Mouse (Mus musculus): ENCODE measurements at regions not wholly inside any gene's neighbourhood (a gene's known extent, or its start where the extent isn't known, plus 50 kb on each side); places are given as distances from the start of the nearest gene placed in this dataset.

DNA sequence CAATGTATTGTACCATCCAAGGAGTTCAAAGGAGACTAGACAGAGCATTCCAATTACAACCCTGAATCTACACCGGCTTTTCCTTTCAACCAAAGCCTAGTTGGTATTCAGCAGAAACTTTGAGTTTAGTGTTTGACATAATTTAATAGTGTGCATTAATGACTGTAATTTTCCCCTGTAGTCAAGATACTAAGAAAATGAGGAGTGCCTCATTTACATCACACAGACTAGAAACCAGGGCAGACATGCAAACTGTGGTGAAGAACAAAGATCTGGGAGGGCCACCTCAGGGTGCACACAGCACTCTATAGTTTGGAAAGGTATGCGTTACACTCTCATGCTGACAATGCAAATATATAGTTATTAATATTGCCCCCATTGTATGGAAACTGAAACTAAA is 525.4 kb upstream of the Vstm2b start:
- no peak for ATAC-seq (ENCODE audit: insufficient read depth, low FRiP score)
- no peak overlapping the region for H3K9ac ChIP-seq (ENCODE audit: low read length)
- no peak overlapping the region for H3K4me3 ChIP-seq (replicated peaks; ENCODE audit: low read length)
- no peaks in the 10 kb centered on the region for H3K36me3 ChIP-seq (ENCODE audit: control insufficient read depth, insufficient read depth, low read length)
- H3K4me1 ChIP-seq (ENCODE audit: control insufficient read depth, insufficient read depth, low read length), result no peaks in the 10 kb centered on the region
- H3K4me2 ChIP-seq (ENCODE audit: low read depth, low read length), result no peak overlapping the region
- no peaks in the 10 kb centered on the region for H3K9me3 ChIP-seq (replicated peaks; ENCODE audit: control insufficient read depth, low read length)
- no peaks in the 10 kb centered on the region for H3K27me3 ChIP-seq (ENCODE audit: control insufficient read depth, insufficient read depth, low read length)
- H3K27ac ChIP-seq (ENCODE audit: low read length), result no peak overlapping the region
- 80% methylated on average over 2 of the region's 2 CpGs for WGBS

DNA sequence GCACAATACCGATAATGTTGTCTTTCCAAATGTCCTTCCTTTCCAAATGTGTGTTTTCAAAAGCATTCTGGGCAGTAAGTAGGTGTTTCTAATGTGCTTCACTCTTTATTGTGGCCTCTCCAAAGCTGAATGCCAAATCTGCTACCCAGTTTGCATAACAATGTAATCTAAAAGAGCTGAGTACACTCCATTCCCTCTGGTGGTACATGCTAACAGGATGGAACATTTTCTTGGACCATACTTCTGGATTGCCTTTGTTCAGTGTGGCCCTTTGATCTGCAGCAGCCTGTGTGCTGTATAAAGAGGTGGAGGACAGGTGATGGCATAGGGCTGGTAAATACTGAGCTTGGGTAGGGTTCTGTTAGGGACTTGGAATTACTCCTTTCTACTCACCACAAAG is 520.3 kb upstream of the Vstm2b start:
- Histone ChIP-seq H3K9me3 (replicated peaks; ENCODE audit: control insufficient read depth, low read length) (no peaks in the 10 kb centered on the region), H3K4me1 (ENCODE audit: control insufficient read depth, insufficient read depth, low read length) (no peaks in the 10 kb centered on the region), H3K9ac (ENCODE audit: low read length) (no peak overlapping the region), H3K27me3 (ENCODE audit: control insufficient read depth, insufficient read depth, low read length) (no peaks in the 10 kb centered on the region), H3K36me3 (ENCODE audit: control insufficient read depth, insufficient read depth, low read length) (no peaks in the 10 kb centered on the region), H3K4me3 (replicated peaks; ENCODE audit: low read length) (no peak overlapping the region), H3K4me2 (ENCODE audit: low read depth, low read length) (no peak overlapping the region), H3K27ac (ENCODE audit: low read length) (no peak overlapping the region)
- ATAC-seq (ENCODE audit: insufficient read depth, low FRiP score), result no peak
- 86% methylated on average over 1 of the region's 1 CpGs for WGBS

DNA sequence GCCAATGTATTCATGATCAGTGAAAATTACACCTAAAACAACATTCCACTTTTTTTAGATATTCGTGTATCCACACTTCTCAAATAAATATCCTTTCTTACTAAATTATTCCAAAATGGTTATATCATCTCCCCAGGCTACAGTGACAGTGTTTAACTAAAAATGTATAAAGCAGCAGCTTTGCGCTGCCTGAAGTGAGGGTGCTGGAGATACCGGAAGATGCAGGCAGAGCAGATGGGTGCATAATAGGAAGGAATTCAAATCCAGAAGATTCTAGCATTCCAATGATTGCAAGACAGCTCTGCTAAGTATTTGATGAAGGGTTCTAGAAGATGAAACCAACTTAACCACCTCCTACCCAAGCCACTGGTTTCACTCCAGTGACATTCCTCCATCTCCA is 516.9 kb upstream of the Vstm2b start:
- Histone ChIP-seq H3K36me3 (ENCODE audit: control insufficient read depth, insufficient read depth, low read length) (no peaks in the 10 kb centered on the region), H3K9me3 (replicated peaks; ENCODE audit: control insufficient read depth, low read length) (no peaks in the 10 kb centered on the region), H3K4me3 (replicated peaks; ENCODE audit: low read length) (no peak overlapping the region), H3K27ac (ENCODE audit: low read length) (no peak overlapping the region), H3K4me1 (ENCODE audit: control insufficient read depth, insufficient read depth, low read length) (no peaks in the 10 kb centered on the region), H3K9ac (ENCODE audit: low read length) (no peak overlapping the region), H3K4me2 (ENCODE audit: low read depth, low read length) (no peak overlapping the region), H3K27me3 (ENCODE audit: control insufficient read depth, insufficient read depth, low read length) (no peaks in the 10 kb centered on the region)
- WGBS, result 86% methylated on average over 3 of the region's 3 CpGs
- ATAC-seq (ENCODE audit: insufficient read depth, low FRiP score), result no peak

DNA sequence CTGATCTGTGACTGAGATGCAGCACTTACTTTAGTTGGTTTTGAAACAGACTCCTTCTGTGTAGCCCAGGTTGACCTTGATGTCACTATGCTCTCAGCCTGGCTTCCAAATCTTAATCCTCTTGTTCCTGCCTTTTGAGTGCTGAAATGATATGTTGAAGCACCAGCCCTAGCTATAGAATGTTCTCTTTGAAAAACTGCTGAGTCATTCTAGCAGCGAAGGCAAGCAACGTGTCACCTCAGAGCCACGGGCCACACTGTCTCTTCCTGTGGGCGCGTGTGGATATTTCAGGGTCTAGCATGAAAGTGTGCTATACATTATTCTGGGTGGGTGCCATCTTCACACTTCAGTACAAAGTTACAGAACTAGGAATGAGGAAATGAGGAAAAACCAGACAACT is 510.0 kb upstream of the Vstm2b start:
- Histone ChIP-seq H3K27ac (ENCODE audit: low read length) (no peak overlapping the region), H3K4me2 (ENCODE audit: low read depth, low read length) (no peak overlapping the region), H3K9ac (ENCODE audit: low read length) (no peak overlapping the region), H3K27me3 (ENCODE audit: control insufficient read depth, insufficient read depth, low read length) (no peaks in the 10 kb centered on the region), H3K9me3 (replicated peaks; ENCODE audit: control insufficient read depth, low read length) (no peaks in the 10 kb centered on the region), H3K4me1 (ENCODE audit: control insufficient read depth, insufficient read depth, low read length) (no peaks in the 10 kb centered on the region), H3K36me3 (ENCODE audit: control insufficient read depth, insufficient read depth, low read length) (no peaks in the 10 kb centered on the region), H3K4me3 (replicated peaks; ENCODE audit: low read length) (no peak overlapping the region)
- 81% methylated on average over 5 of the region's 5 CpGs for WGBS
- ATAC-seq (ENCODE audit: insufficient read depth, low FRiP score), result no peak

DNA sequence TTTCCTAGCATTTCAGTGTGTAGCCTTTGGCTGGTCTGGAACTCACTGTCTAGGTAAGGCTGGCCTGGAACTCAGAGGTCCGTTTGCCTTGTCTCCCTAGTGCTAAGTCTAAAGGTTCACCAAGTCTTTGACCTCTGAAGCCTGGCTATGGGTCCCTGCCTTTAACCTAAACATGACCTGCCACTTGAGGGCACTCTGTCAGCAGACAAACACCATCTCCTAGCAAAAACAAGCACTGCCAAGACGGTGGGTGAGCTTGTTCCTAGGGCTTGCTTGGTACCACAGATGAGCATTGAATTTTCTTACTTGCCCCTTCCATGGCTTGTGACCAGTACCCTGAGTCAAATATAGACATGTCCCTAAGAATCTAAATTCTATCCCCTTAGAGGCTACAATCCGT is 508.3 kb upstream of the Vstm2b start:
- WGBS, result 36% methylated on average over 3 of the region's 3 CpGs
- H3K27ac ChIP-seq (ENCODE audit: low read length), result no peak overlapping the region
- no peak for ATAC-seq (ENCODE audit: insufficient read depth, low FRiP score)

DNA sequence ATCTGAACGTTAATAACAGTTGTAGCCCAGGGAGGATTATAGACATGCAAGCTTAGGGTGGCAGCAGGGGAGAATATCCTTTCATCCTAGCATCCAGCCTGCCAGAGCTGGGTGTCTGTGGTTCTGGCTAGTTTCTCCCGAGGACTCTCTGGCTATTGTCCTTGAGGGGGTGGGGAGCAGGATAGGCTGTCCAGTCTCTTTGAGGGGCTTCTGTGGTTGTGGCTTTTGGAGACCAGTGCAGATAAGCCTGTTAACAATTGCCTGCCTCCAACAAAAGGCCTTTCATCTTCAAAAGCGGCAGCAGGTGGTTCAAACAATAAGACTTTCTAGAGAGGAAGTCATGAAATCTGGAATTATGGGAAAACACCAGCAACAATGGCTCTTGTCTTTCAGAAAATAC is 507.2 kb upstream of the Vstm2b start:
- Histone ChIP-seq H3K27ac (ENCODE audit: low read length) (no peak overlapping the region), H3K4me3 (replicated peaks; ENCODE audit: low read length) (no peak overlapping the region), H3K27me3 (ENCODE audit: control insufficient read depth, insufficient read depth, low read length) (no peaks in the 10 kb centered on the region), H3K9ac (ENCODE audit: low read length) (no peak overlapping the region), H3K9me3 (replicated peaks; ENCODE audit: control insufficient read depth, low read length) (no peaks in the 10 kb centered on the region), H3K4me1 (ENCODE audit: control insufficient read depth, insufficient read depth, low read length) (no peaks in the 10 kb centered on the region), H3K36me3 (ENCODE audit: control insufficient read depth, insufficient read depth, low read length) (no peaks in the 10 kb centered on the region), H3K4me2 (ENCODE audit: low read depth, low read length) (no peak overlapping the region)
- WGBS, result 30% methylated on average over 3 of the region's 3 CpGs
- ATAC-seq (ENCODE audit: insufficient read depth, low FRiP score), result no peak

More for the DNA sequence above, 508.3 kb upstream of the Vstm2b start:
- Histone ChIP-seq H3K4me3 (replicated peaks; ENCODE audit: low read length) (no peak overlapping the region), H3K9me3 (replicated peaks; ENCODE audit: control insufficient read depth, low read length) (no peaks in the 10 kb centered on the region), H3K27me3 (ENCODE audit: control insufficient read depth, insufficient read depth, low read length) (no peaks in the 10 kb centered on the region), H3K36me3 (ENCODE audit: control insufficient read depth, insufficient read depth, low read length) (no peaks in the 10 kb centered on the region), H3K9ac (ENCODE audit: low read length) (no peak overlapping the region), H3K4me2 (ENCODE audit: low read depth, low read length) (no peak overlapping the region), H3K4me1 (ENCODE audit: control insufficient read depth, insufficient read depth, low read length) (no peaks in the 10 kb centered on the region)

DNA sequence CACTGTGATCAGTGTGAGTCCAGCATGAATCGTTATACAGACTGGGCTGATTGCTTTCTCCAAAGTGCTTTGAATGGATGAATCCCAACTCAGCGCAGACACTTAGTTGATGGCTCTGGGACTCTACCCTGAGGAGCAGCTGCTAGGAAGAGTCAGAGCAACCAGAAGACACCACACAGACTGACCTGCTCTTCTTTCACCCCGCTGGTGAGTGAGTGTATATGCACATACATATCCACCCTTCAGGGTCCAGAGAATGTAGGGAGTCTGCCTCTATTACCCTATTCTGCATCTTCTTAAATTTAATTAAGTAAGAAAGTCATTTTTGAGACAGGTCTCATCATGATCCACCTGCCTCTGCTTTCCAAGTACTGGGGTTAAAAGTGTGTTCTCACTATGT is 506.5 kb upstream of the Vstm2b start:
- WGBS, result 48% methylated on average over 3 of the region's 3 CpGs

DNA sequence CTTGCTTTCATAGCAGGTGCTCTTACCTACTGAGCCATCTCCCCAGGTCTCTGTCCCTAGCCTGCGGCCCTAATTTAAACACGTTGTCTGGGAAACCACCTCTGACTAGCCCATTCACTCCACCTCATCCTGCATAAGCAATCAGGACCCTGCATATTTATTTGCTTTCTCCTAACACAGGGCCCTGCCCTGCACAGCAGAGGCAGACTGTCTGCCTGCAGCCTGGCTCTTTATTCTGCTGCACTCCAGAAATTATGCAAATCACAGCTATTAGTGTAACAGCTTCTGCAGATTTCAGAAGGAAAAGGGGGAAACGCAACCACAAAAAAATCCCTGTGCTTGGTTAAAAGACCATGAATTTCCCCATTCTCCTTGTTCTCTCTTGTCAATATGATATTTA is 505.9 kb upstream of the Vstm2b start:
- no peak overlapping the region for H3K4me3 ChIP-seq (replicated peaks; ENCODE audit: low read length)
- H3K27me3 ChIP-seq (ENCODE audit: control insufficient read depth, insufficient read depth, low read length), result no peaks in the 10 kb centered on the region
- H3K4me2 ChIP-seq (ENCODE audit: low read depth, low read length), result no peak overlapping the region
- H3K9me3 ChIP-seq (replicated peaks; ENCODE audit: control insufficient read depth, low read length), result no peaks in the 10 kb centered on the region
- H3K36me3 ChIP-seq (ENCODE audit: control insufficient read depth, insufficient read depth, low read length), result no peaks in the 10 kb centered on the region
- 49% methylated on average over 3 of the region's 3 CpGs for WGBS
- ATAC-seq (ENCODE audit: insufficient read depth, low FRiP score), result no peak
- no peak overlapping the region for H3K27ac ChIP-seq (ENCODE audit: low read length)
- no peaks in the 10 kb centered on the region for H3K4me1 ChIP-seq (ENCODE audit: control insufficient read depth, insufficient read depth, low read length)
- no peak overlapping the region for H3K9ac ChIP-seq (ENCODE audit: low read length)

More for the DNA sequence above, 506.5 kb upstream of the Vstm2b start:
- Histone ChIP-seq H3K27me3 (ENCODE audit: control insufficient read depth, insufficient read depth, low read length) (no peaks in the 10 kb centered on the region), H3K4me1 (ENCODE audit: control insufficient read depth, insufficient read depth, low read length) (no peaks in the 10 kb centered on the region), H3K36me3 (ENCODE audit: control insufficient read depth, insufficient read depth, low read length) (no peaks in the 10 kb centered on the region), H3K9ac (ENCODE audit: low read length) (no peak overlapping the region), H3K27ac (ENCODE audit: low read length) (no peak overlapping the region), H3K9me3 (replicated peaks; ENCODE audit: control insufficient read depth, low read length) (no peaks in the 10 kb centered on the region), H3K4me2 (ENCODE audit: low read depth, low read length) (no peak overlapping the region), H3K4me3 (replicated peaks; ENCODE audit: low read length) (no peak overlapping the region)
- ATAC-seq (ENCODE audit: insufficient read depth, low FRiP score), result no peak

DNA sequence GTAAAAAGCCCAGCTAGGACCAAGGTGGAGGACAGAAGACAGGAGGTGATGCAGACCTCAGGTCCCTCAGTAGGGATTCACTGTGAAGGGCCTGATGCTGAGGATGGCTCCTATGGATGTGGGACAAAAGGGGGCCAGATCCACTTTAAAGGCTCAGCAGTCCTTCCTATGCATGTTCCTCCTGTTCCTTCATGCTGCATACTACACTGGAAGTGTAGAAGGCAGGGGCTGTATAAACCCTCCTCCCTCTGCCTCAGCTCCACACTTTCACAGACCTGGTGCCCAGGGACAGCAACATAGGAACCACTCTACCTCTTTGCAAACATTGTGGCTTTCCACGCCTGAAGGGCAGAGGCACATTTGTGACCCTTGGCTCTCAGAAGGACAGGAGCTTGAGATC is 505.4 kb upstream of the Vstm2b start:
- Histone ChIP-seq H3K4me2 (ENCODE audit: low read depth, low read length) (no peak overlapping the region), H3K9ac (ENCODE audit: low read length) (no peak overlapping the region), H3K4me3 (replicated peaks; ENCODE audit: low read length) (no peak overlapping the region), H3K27ac (ENCODE audit: low read length) (no peak overlapping the region), H3K4me1 (ENCODE audit: control insufficient read depth, insufficient read depth, low read length) (no peaks in the 10 kb centered on the region), H3K27me3 (ENCODE audit: control insufficient read depth, insufficient read depth, low read length) (no peaks in the 10 kb centered on the region), H3K9me3 (replicated peaks; ENCODE audit: control insufficient read depth, low read length) (no peaks in the 10 kb centered on the region), H3K36me3 (ENCODE audit: control insufficient read depth, insufficient read depth, low read length) (no peaks in the 10 kb centered on the region)
- ATAC-seq (ENCODE audit: insufficient read depth, low FRiP score), result no peak
- WGBS, result 52% methylated on average over 1 of the region's 1 CpGs

DNA sequence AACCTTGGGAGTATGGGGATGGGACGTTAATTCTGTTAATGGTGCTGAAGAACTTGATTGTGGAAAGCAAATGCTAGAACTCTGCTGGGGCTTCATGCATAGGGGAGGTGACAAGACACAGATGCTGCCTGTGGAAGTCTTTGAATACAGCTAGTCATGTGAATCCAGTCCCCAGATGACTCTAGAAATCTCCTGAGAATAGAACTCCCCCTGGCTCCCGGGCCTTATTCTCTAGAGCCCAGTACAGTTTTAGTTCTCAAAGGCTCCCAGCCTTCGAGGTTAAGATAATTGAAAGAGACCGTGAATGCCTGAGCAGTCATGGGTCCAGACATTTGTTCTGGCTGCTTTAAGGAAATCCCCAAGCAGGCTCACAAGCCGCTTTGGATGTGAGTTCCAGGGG is 499.9 kb upstream of the Vstm2b start:
- H3K9me3 ChIP-seq (replicated peaks; ENCODE audit: control insufficient read depth, low read length), result no peaks in the 10 kb centered on the region
- no peaks in the 10 kb centered on the region for H3K4me1 ChIP-seq (ENCODE audit: control insufficient read depth, insufficient read depth, low read length)
- H3K36me3 ChIP-seq (ENCODE audit: control insufficient read depth, insufficient read depth, low read length), result no peaks in the 10 kb centered on the region
- WGBS, result 66% methylated on average over 5 of the region's 5 CpGs
- no peak overlapping the region for H3K4me3 ChIP-seq (replicated peaks; ENCODE audit: low read length)
- H3K27me3 ChIP-seq (ENCODE audit: control insufficient read depth, insufficient read depth, low read length), result no peaks in the 10 kb centered on the region
- no peak overlapping the region for H3K4me2 ChIP-seq (ENCODE audit: low read depth, low read length)
- no peak overlapping the region for H3K9ac ChIP-seq (ENCODE audit: low read length)
- H3K27ac ChIP-seq (ENCODE audit: low read length), result no peak overlapping the region
- no peak for ATAC-seq (ENCODE audit: insufficient read depth, low FRiP score)
